In the genomic region with DNA sequence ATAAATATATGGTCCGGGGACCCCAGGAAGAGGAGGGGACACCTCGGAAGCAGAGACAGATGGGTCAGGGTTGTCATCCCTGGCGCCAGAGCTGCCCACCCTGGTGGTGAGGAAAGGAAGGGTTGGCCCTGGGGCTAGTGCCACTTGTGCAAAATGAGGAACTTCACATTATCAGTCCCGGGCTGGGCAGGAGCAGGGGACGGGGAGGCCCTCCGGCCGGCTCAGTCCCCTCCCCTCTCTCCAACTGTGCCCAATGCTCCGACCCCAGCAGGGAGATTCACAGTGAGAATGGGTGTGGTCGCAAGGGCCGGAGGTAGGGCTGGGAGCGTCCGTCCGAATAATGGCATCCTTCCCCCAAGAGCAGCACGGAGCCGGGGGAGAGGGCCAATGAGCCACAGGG, we compare ENCODE assay signal across 9 mouse cellular contexts. TPM values are rescaled to one million over a fixed set of nuclear protein-coding genes. Genes with fewer than 3 reads are reported as not detected.
A peak's percentile ranks its signal among the peaks of the same experiment; 100 is the strongest.
DNase-seq lines count a peak whose midpoint lies in the region; ATAC-seq and TF ChIP-seq lines count a peak whose summit lies in the region.
"Had no signal": no experiment of that assay in that cellular context is flagged by ENCODE, and none has a peak within 500 bp of the region (broad histone marks: within the 10 kb centered on the region; RNA-seq: fewer than 3 reads in every experiment).

No protein-coding gene starts in this region.

- H3K4me3 ChIP-seq in bone marrow, adult 2 months (replicated peaks; ENCODE audit: control insufficient read depth, low read depth, low read length), result peak overlapping the region; percentile 55

- peak overlapping the region; percentile 45; the same call in 1 of the 2 replicates for H3K27ac ChIP-seq in bone marrow, adult 2 months (ENCODE audit: control insufficient read depth, insufficient read depth, low read depth, low read length, poor library complexity)

- peaks cover 8% of the 10 kb centered on the region for H3K4me1 ChIP-seq in bone marrow, adult 2 months (ENCODE audit: control insufficient read depth, insufficient read depth, low read length)

- intact Hi-C loops in heart, postnatal 10 days (cut with DNase I), result loop anchor here (2.0 to 5.0 kb wide), 2 partner anchors 32 to 116 kb away; no protein-coding TSS in a partner anchor

- ATAC-seq in megakaryocyte, adult 5-6 weeks (ENCODE audit: poor library complexity, severe bottlenecking), result peak; percentile 66
- ATAC-seq: activated CD4-positive, CD25-positive, alpha-beta regulatory T cell, adult 4 months had no signal

- TF ChIP-seq POLR2A in bone marrow, adult 2 months (IDR thresholded peaks at IDR 0.05; ENCODE audit: borderline replicate concordance, control insufficient read depth, low read depth, low read length), result peak; percentile 11; the same call in 1 of the 2 replicates

- peak; percentile 12; the same call in 1 of the 2 replicates for TF ChIP-seq CTCF in bone marrow, adult 2 months (IDR thresholded peaks at IDR 0.05; ENCODE audit: control insufficient read depth, insufficient read depth, low read length)

- WGBS in bone marrow, adult 2 months, result 6% methylated on average over 15 of the region's 15 CpGs

- peak; percentile 39 to 47 for DNase-seq in kidney, postnatal 4 days
- no peak for DNase-seq in kidney, adult 18-20 months
- peak; percentile 40 to 53 for DNase-seq in heart, postnatal 10 days
- DNase-seq in layer of hippocampus, adult 11-12 months (ENCODE audit: low spot score), result no peak
- DNase-seq in spleen, adult 12 weeks (ENCODE audit: low spot score), result no peak
- DNase-seq in thymus, postnatal 36 days, result no peak

RNA-seq across cellular contexts. Expression of gene Hic1, which starts 4.6 kb away (rescaled TPM):
- 0.36 TPM in 1 of 2 replicates, not detected in the other for polyA plus RNA-seq in bone marrow, adult 2 months (2011; ENCODE audit: insufficient read depth, insufficient read length, low replicate concordance, missing spikeins)
- 10 to 100 TPM; 36.3 to 48.5 TPM for total RNA-seq in heart, postnatal 10 days (2021)
- 0.14 TPM in 1 of 2 replicates, not detected in the other for total RNA-seq in megakaryocyte, adult 5-6 weeks (2015)
- total RNA-seq in megakaryocyte, adult 5-6 weeks (2017), result 0.04 and 0.07 TPM in 2 replicates

RNA-seq across cellular contexts. Expression of gene Ovca2, which starts 13.9 kb away (rescaled TPM):
- polyA plus RNA-seq in bone marrow, adult 2 months (2011; ENCODE audit: insufficient read depth, insufficient read length, low replicate concordance, missing spikeins), result 5.6 and 20.8 TPM in 2 replicates
- 1 to 10 TPM; 7.8 to 9.5 TPM for total RNA-seq in heart, postnatal 10 days (2021)
- 11.5 and 17.2 TPM in 2 replicates for total RNA-seq in megakaryocyte, adult 5-6 weeks (2015)
- total RNA-seq in megakaryocyte, adult 5-6 weeks (2017), result 7.8 and 11.0 TPM in 2 replicates

RNA-seq across cellular contexts. Expression of gene Dph1, which starts 26.3 kb away (rescaled TPM):
- polyA plus RNA-seq in bone marrow, adult 2 months (2011; ENCODE audit: insufficient read depth, insufficient read length, low replicate concordance, missing spikeins), result 3.5 and 5.9 TPM in 2 replicates
- 10 to 100 TPM; 13.9 to 15.6 TPM for total RNA-seq in heart, postnatal 10 days (2021)
- total RNA-seq in megakaryocyte, adult 5-6 weeks (2015), result 0.52 and 1.3 TPM in 2 replicates
- total RNA-seq in megakaryocyte, adult 5-6 weeks (2017), result 1.8 and 2.0 TPM in 2 replicates

RNA-seq across cellular contexts. Expression of gene Rtn4rl1, which starts 28.8 kb away (rescaled TPM):
- polyA plus RNA-seq in bone marrow, adult 2 months (2011; ENCODE audit: insufficient read depth, insufficient read length, low replicate concordance, missing spikeins), result 0.65 and 0.85 TPM in 2 replicates
- total RNA-seq in heart, postnatal 10 days (2021), result 10 to 100 TPM; 13.9 to 21.4 TPM
- total RNA-seq in megakaryocyte, adult 5-6 weeks (2015), result 1.2 and 1.3 TPM in 2 replicates
- 0.08 and 0.81 TPM in 2 replicates for total RNA-seq in megakaryocyte, adult 5-6 weeks (2017)

Comparison
In these comparisons a context has a peak if more than half of its experiments do, and no peak if none do; other contexts are left out.
1. DNase-seq: peak in kidney, postnatal 4 days (2 of 2) and heart, postnatal 10 days (2 of 2); none in kidney, adult 18-20 months (single experiment), layer of hippocampus, adult 11-12 months (single experiment), spleen, adult 12 weeks (single experiment) and thymus, postnatal 36 days (0 of 2).
2. RNA of gene Hic1, which starts 4.6 kb away (total RNA-seq): 36.3 to 48.5 TPM in heart, postnatal 10 days; 0.04 to 0.14 TPM in megakaryocyte, adult 5-6 weeks; every median in the first group is over 10 times any median in the second.
3. RNA of gene Dph1, which starts 26.3 kb away (total RNA-seq): 13.9 to 15.6 TPM in heart, postnatal 10 days; 0.52 to 2.0 TPM in megakaryocyte, adult 5-6 weeks; every median in the first group is over 4 times any median in the second.